Mouse (Mus musculus) neural tube, embryonic 15.5 days (tissue): Measurements from ENCODE around the gene Cpm. TPM values are rescaled to one million over a fixed set of nuclear protein-coding genes. Genes with fewer than 3 reads are reported as not detected.
"Not testable (repeated sequence)": the region's sequence is repeated elsewhere in the genome, so short reads cannot be mapped to it uniquely, and the experiment has no call there.

Source experiments
- ATAC-seq: fragments of 200-750 bp; cut with Nextera tagmentation; 2 replicates; pipeline ENCODE4 v1.8.0; 2017; ENCODE audit warnings: mild to moderate bottlenecking, moderate TSS enrichment, moderate library complexity; ENCODE audit not compliant: low FRiP score
- H3K27ac ChIP-seq: fragments of 300-500 bp; sonication (generic); replicated peaks from 2 replicates; pipeline ENCODE4 v1.5.1; 2015; ENCODE audit warnings: mild to moderate bottlenecking, inconsistent platforms
- H3K27me3 ChIP-seq: fragments of 300-500 bp; sonication (generic); replicated peaks from 2 replicates; pipeline ENCODE4 v1.6.1; 2015; ENCODE audit warnings: inconsistent platforms
- H3K36me3 ChIP-seq: fragments of 300-500 bp; sonication (generic); 2 replicates; pipeline ENCODE4 v1.6.1; 2015; ENCODE audit warnings: inconsistent platforms
- H3K4me1 ChIP-seq: fragments of 300-500 bp; sonication (generic); 2 replicates; pipeline ENCODE4 v1.6.1; 2015; ENCODE audit warnings: inconsistent platforms
- H3K4me2 ChIP-seq: fragments of 300-500 bp; sonication (generic); 2 replicates; pipeline ENCODE4 v1.6.1; 2015; ENCODE audit warnings: inconsistent platforms, mild to moderate bottlenecking, moderate library complexity
- H3K4me3 ChIP-seq: fragments of 300-500 bp; sonication (generic); replicated peaks from 2 replicates; pipeline ENCODE4 v1.5.1; 2015; ENCODE audit warnings: mild to moderate bottlenecking, inconsistent platforms
- H3K9ac ChIP-seq: fragments of 300-500 bp; sonication (generic); replicated peaks from 2 replicates; pipeline ENCODE4 v1.6.1; 2015; ENCODE audit warnings: mild to moderate bottlenecking, inconsistent platforms
- H3K9me3 ChIP-seq: fragments of 300-500 bp; sonication (generic); replicated peaks from 2 replicates; pipeline ENCODE4 v1.6.1; 2016; ENCODE audit warnings: inconsistent platforms
- WGBS: fragments of 180-500 bp; shearing (Covaris S2); methylation state at CpG from one replicate; pipeline ENCODE4 v1.1.7; 2015; ENCODE audit warnings: mixed read lengths; 5-methylcytosine and 5-hydroxymethylcytosine counted together
- polyA plus RNA-seq: library from polyadenylated mRNA; unstranded; fragments of >200 nt; fragmentation: Nextera tagmentation; extraction: Ambion mirVana; gene quantifications from 2 replicates; pipeline ENCODE4 v1.2.1, GENCODE M21; 2015

Gene Cpm
- polyA plus RNA-seq, 1 experiment from 2014 or later, result 4.1 TPM

DNA sequence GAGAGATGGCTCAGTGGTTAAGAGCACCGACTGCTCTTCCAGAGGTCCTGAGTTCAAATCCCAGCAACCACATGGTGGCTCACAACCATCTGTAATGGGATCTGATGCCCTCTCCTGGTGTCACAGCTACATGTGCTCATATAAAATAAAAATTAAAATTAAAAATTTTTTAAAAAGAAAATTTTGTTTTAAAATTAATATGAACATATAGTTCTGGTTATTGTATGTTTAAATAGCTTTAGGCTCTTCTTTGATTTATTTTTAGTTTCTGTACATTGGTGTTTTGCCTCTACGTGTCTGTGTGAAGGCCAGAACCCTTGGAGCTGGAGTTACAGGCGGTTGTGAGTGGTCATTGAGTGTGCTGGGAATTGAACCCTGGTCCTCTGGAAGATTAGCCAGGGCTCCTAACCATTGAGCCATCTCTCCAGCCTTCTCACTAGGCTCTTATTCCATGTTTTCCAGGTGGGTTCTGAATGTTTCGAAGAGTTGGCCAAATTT, 97.6 kb downstream of the Cpm start:
- Histone ChIP-seq H3K9ac (no peak overlapping the region), H3K36me3 (no peaks in the 10 kb centered on the region), H3K4me2 (no peak overlapping the region), H3K4me3 (no peak overlapping the region), H3K4me1 (no peaks in the 10 kb centered on the region), H3K27me3 (no peaks in the 10 kb centered on the region), H3K9me3 (no peaks in the 10 kb centered on the region), H3K27ac (no peak overlapping the region)
- WGBS, result 97% methylated on average over 4 of the region's 4 CpGs
- ATAC-seq, result no peak

DNA sequence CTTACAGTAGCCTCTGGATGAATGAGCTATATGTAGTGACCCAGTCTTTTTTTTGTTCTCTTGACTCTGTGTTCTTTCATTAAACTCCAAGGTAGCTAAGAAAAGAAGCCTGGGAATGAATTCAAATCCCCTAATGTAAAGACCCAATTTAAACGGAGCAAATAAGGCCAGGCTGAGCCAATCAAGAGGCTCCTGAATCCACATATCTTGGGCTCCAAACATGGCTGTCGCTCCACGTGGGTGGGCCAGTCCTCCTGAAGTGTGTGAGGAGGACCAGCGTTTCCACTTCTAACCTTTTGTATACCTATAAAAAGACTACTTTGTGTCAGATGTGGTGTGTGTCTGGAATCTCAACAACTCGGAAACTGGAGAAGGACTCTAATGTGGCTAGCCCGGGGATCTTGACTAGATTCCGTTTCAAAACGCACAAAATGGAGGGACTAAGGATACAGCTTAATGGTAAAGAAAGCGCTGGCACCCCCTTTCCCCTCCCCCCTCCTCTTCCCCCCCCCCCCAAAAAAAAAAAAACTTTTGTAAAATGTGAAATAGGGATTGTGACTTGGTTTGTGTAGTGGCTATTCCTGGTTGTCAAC, 98.3 kb downstream of the Cpm start:
- Histone ChIP-seq H3K9me3 (no peaks in the 10 kb centered on the region), H3K4me1 (no peaks in the 10 kb centered on the region), H3K4me3 (no peak overlapping the region), H3K27ac (no peak overlapping the region), H3K4me2 (no peak overlapping the region), H3K9ac (no peak overlapping the region), H3K36me3 (0 out of 2 replicates have a peak, but pooled peaks cover 2% of the 10 kb centered on the region), H3K27me3 (no peaks in the 10 kb centered on the region)
- WGBS, result 84% methylated on average over 9 of the region's 9 CpGs
- ATAC-seq, result no peak

DNA sequence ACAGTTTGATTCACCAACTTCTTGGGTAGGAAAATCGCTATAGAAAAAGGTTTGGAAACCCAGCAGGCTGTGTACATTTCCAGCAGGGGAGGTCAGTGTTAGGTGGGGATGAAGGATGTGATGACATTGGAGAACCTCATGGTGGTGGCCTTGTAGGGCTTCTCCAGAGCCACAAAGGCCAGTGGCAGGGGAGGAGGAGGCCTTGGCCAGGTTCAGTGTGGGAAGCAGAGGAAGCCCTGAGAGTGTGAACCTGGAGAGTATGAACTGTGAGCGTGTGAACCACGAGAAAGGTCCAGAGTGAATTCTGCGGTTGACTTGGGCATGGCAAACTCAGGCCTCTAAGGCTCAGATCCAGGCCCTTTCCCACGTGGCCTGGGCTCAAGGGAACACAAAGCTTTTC, 99.3 kb downstream of the Cpm start:
- H3K4me3 ChIP-seq, result no peak overlapping the region
- no peaks in the 10 kb centered on the region for H3K9me3 ChIP-seq
- H3K27me3 ChIP-seq, result no peaks in the 10 kb centered on the region
- no peaks in the 10 kb centered on the region for H3K4me1 ChIP-seq
- H3K4me2 ChIP-seq, result no peak overlapping the region
- H3K36me3 ChIP-seq, result 0 out of 2 replicates have a peak, but pooled peaks cover 9% of the 10 kb centered on the region
- ATAC-seq, result no peak
- no peak overlapping the region for H3K9ac ChIP-seq
- no peak overlapping the region for H3K27ac ChIP-seq
- 87% methylated on average over 5 of the region's 5 CpGs for WGBS

DNA sequence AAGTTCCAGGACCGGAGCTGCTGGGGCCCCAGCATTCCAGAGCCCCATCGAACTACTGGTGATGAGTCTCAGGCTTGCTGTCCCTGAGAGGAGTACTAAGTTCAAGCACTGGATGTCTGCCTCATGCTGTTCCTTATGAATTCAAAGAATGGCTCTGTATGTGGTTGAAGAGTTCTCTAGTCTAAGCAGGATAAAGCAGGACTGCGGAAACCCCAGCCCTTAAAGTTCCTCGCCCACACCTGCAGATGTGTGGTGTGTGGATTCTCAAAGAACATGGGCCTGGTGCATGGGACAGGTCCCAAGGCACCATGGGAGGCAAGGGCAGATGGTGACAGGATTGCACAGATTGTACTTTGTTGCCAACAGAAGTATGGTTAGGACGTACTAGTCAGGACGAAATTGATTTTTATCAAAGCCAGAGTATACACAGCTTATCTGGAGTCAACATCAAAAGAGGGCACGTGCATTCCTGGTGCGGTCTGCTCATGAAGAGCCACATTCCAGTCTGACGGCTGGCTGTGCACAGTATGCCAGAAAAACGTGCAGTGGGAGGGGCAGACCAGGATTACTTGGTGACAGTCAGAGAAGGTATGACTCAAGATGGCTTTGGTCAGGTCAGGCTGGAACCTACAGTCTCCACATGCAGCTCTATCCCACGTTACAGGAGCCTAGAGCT, 100.0 kb downstream of the Cpm start:
- Histone ChIP-seq H3K36me3 (0 out of 2 replicates have a peak, but pooled peaks cover 9% of the 10 kb centered on the region), H3K4me1 (no peaks in the 10 kb centered on the region), H3K27ac (no peak overlapping the region), H3K4me3 (no peak overlapping the region), H3K4me2 (no peak overlapping the region), H3K27me3 (no peaks in the 10 kb centered on the region), H3K9ac (no peak overlapping the region), H3K9me3 (no peaks in the 10 kb centered on the region)
- no peak for ATAC-seq
- 86% methylated on average over 11 of the region's 11 CpGs for WGBS

DNA sequence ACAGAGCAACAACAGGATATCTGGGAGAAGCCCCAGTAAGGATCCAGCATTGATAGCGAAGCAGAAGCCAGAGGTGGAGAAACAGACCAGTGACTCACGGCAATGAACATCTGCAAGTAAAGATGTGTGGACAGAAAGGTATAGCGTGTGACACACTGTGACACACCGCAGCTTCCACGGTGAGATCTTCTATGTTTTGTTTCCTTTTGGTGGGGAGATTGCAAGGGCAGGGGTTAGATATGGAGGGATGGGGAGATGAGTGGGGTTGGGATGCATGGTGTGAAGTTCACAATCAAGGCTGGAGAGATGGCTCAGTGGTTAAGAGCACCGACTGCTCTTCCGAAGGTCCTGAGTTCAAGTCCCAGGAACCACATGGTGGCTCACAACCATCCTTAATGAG, 100.8 kb downstream of the Cpm start:
- no peak for ATAC-seq
- no peaks in the 10 kb centered on the region for H3K4me1 ChIP-seq
- H3K27me3 ChIP-seq, result no peaks in the 10 kb centered on the region
- no peak overlapping the region for H3K27ac ChIP-seq
- no peak overlapping the region for H3K9ac ChIP-seq
- no peak overlapping the region for H3K4me3 ChIP-seq
- H3K36me3 ChIP-seq, result 0 out of 2 replicates have a peak, but pooled peaks cover 9% of the 10 kb centered on the region
- H3K9me3 ChIP-seq, result no peaks in the 10 kb centered on the region
- 95% methylated on average over 7 of the region's 7 CpGs for WGBS
- no peak overlapping the region for H3K4me2 ChIP-seq

DNA sequence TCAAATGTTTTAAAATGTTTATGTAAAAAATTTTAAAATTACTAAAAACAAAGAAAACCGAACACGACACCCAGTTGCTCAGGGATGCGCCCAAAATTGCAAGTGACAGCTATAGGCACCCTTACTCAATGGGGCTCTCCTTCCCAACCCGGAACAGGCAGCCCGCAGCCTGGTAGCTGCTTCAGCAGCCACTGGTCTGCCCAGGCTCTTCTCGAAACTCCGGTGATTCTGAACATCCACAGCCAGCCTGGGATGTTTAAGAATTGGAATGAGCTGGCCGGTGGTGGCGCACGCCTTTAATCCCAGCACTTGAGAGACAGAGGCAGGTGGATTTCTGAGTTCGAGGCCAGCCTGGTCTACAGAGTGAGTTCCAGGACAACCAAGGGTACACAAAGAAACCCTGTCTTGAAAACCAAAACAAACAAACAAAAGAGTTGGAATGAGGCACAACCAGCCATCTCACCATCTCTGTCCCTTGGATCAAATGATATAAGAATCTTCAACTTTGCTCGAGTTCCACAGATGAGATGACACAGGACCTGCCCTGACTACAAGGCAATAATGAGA, 101.4 kb downstream of the Cpm start:
- WGBS, result 93% methylated on average over 12 of the region's 12 CpGs

DNA sequence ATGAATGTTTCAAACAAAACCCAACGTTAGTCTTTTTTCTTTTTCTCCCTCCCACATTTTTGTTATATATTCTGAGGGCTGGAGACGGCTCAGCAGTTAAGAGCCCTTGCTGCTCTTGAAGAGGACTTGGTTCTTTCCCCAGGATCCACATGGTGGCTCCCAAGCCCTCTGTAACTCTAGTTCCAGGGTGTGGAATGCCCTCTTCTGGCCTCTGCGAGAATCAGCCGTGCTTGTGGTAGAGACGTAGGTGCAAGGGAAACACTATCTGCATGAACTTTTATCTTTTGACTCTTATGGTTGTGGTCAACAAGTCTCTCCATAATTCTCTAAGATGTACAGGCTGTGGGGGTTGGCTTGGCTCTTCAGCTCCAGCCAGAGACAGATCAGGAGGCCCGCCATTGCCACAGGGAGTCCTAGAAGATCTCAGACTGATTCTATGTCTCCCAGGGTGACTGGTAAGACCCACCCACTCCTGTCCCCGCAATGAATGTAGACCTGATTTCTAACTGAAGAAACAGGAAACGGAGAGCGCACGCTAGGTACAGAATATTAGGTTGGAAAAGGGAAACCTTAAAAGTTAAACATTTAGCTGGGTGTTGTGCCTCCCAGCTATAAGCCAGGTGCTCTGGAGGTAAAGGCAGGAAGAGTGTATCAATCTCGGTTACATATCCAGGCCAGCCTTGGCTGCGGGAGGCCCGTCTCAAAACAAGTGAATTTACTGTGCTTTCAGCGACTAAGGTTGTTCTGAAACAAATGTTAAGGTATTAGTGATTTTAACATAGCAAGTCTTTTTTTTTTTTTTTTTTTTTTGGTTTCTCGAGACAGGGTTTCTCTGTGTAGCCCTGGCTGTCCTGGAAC, 102.2 kb downstream of the Cpm start:
- H3K27ac ChIP-seq, result no peak overlapping the region
- peaks cover 15% of the 10 kb centered on the region for H3K36me3 ChIP-seq
- no peak for ATAC-seq
- no peak overlapping the region for H3K4me2 ChIP-seq
- H3K9me3 ChIP-seq, result no peaks in the 10 kb centered on the region
- no peak overlapping the region for H3K9ac ChIP-seq
- H3K27me3 ChIP-seq, result no peaks in the 10 kb centered on the region
- H3K4me3 ChIP-seq, result no peak overlapping the region
- WGBS, result 62% methylated on average over 15 of the region's 15 CpGs
- H3K4me1 ChIP-seq, result no peaks in the 10 kb centered on the region

More for the DNA sequence above, 101.4 kb downstream of the Cpm start:
- no peak for ATAC-seq
- Histone ChIP-seq H3K4me2 (no peak overlapping the region), H3K27ac (no peak overlapping the region), H3K9ac (no peak overlapping the region), H3K27me3 (no peaks in the 10 kb centered on the region), H3K4me1 (no peaks in the 10 kb centered on the region), H3K4me3 (no peak overlapping the region), H3K36me3 (0 out of 2 replicates have a peak, but pooled peaks cover 9% of the 10 kb centered on the region), H3K9me3 (no peaks in the 10 kb centered on the region)

DNA sequence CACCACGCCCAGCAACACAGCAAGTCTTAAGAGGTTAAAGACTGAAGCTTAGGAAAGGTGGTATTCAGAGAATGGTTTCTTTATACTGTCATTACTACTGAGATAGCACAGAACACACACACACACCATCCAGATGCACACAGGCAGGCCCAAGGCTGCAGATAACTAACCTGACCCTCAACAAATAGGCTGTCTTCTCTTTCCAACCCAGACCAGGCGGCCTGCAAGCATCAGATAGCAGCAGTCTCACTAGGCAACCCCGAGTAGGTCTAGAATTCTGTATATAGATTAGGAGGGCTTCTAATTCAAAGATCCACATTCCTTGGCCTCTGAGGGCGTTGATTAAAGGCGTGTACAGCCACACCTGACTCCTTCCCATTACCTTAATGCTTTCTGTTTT, 102.9 kb downstream of the Cpm start:
- no peaks in the 10 kb centered on the region for H3K9me3 ChIP-seq
- ATAC-seq, result no peak
- no peak overlapping the region for H3K4me2 ChIP-seq

DNA sequence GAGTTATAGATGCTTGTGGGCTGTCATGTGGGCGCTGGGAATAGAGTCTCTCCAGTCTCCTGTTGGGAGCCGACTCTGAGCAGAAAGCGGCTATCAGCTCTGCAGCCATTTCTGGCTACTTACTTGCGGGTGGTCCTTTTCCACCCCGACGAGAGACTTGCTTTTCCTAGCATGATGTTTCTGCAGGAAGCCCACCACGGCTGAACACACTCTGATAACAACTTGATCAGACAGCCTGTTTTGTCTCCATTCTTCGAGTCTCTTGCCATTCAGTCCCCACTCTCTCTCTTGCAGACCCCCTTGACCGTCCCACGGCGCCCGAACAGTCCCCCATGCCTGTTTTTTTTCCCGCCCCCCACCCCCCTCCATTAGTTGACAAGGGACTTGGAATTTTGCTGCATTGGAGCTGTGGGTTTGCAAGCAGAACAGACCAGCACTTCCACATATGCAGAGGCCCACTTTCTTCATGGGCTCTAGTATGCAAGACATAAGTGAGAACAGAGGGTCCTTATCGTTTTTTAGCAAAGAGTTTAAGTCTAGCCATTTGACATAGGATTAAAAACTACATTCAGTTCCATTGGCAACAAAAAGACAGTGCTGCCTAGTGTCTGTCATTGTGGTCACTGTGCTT, 103.8 kb downstream of the Cpm start:
- ATAC-seq, result no peak
- Histone ChIP-seq H3K36me3 (peaks cover 29% of the 10 kb centered on the region), H3K27ac (no peak overlapping the region), H3K27me3 (no peaks in the 10 kb centered on the region), H3K4me3 (no peak overlapping the region), H3K9ac (no peak overlapping the region), H3K4me1 (no peaks in the 10 kb centered on the region), H3K9me3 (no peaks in the 10 kb centered on the region), H3K4me2 (no peak overlapping the region)
- WGBS, result 92% methylated on average over 14 of the region's 14 CpGs

More for the DNA sequence above, 102.9 kb downstream of the Cpm start:
- Histone ChIP-seq H3K9ac (no peak overlapping the region), H3K27me3 (no peaks in the 10 kb centered on the region), H3K4me1 (no peaks in the 10 kb centered on the region), H3K36me3 (peaks cover 22% of the 10 kb centered on the region), H3K27ac (no peak overlapping the region), H3K4me3 (no peak overlapping the region)
- 95% methylated on average over 5 of the region's 5 CpGs for WGBS

DNA sequence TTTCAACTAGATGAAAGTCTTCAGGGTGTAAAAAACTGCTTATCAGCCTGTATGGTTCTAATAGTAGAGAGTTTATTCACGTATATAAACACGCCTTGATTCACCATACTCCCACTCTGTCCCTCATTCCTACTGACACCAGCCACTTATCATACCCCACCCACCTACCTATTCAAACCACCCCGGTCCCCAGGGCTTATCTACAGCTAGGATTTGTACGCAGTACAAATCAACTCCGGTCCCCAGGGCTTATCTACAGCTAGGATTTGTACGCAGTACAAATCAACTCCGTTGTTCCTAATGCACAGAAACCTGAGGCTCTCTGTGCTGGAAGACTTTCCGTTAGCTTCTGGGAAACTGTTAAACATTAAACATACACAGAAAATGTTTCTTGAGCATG, 104.3 kb downstream of the Cpm start:
- H3K9me3 ChIP-seq, H3K27me3 ChIP-seq, H3K4me2 ChIP-seq, ATAC-seq, H3K4me3 ChIP-seq, H3K9ac ChIP-seq, H3K4me1 ChIP-seq, H3K27ac ChIP-seq: not testable (repeated sequence)
- H3K36me3 ChIP-seq, result peaks cover 35% of the 10 kb centered on the region
- WGBS, result 95% methylated on average over 8 of the region's 8 CpGs
